Mouse (Mus musculus) forebrain, embryonic 13.5 days (tissue): ENCODE measurements around the gene Syt5. TPM values are rescaled to one million over a fixed set of nuclear protein-coding genes. Genes with fewer than 3 reads are reported as not detected.
A peak's percentile ranks its signal among the peaks of the same experiment; 100 is the strongest.

Source experiments
- ATAC-seq: fragments of 200-750 bp; cut with Nextera tagmentation; 2 replicates; pipeline ENCODE4 v1.8.0; 2017
- H3K27ac ChIP-seq: fragments of 300-500 bp; sonication (generic); 2 replicates; pipeline ENCODE4 v1.5.1; 2015; ENCODE audit warnings: inconsistent platforms, mild to moderate bottlenecking, moderate library complexity
- H3K27me3 ChIP-seq: fragments of 300-500 bp; sonication (generic); 2 replicates; pipeline ENCODE4 v1.6.1; 2015; ENCODE audit warnings: mild to moderate bottlenecking, inconsistent platforms
- H3K36me3 ChIP-seq: fragments of 300-500 bp; sonication (generic); 2 replicates; pipeline ENCODE4 v1.6.1; 2015; ENCODE audit warnings: mild to moderate bottlenecking, inconsistent platforms; ENCODE audit not compliant: poor library complexity, severe bottlenecking
- H3K4me1 ChIP-seq: fragments of 300-500 bp; sonication (generic); 2 replicates; pipeline ENCODE4 v1.6.1; 2015; ENCODE audit warnings: inconsistent platforms
- H3K4me2 ChIP-seq: fragments of 300-500 bp; sonication (generic); 2 replicates; pipeline ENCODE4 v1.6.1; 2015; ENCODE audit warnings: inconsistent platforms, mild to moderate bottlenecking, moderate library complexity
- H3K4me3 ChIP-seq: fragments of 300-500 bp; sonication (generic); 2 replicates; pipeline ENCODE4 v1.5.1; 2015; ENCODE audit warnings: mild to moderate bottlenecking, inconsistent platforms
- H3K9ac ChIP-seq: fragments of 300-500 bp; sonication (generic); 2 replicates; pipeline ENCODE4 v1.6.1; 2015; ENCODE audit warnings: mild to moderate bottlenecking, inconsistent platforms
- H3K9me3 ChIP-seq: fragments of 300-500 bp; sonication (generic); replicated peaks from 2 replicates; pipeline ENCODE4 v1.6.1; 2016; ENCODE audit warnings: inconsistent platforms
- WGBS: fragments of 180-500 bp; shearing (Covaris S2); methylation state at CpG from one replicate; pipeline ENCODE4 v1.1.7; 2015; 5-methylcytosine and 5-hydroxymethylcytosine counted together
- polyA plus RNA-seq: library from polyadenylated mRNA; unstranded; fragments of >200 nt; fragmentation: Nextera tagmentation; extraction: Ambion mirVana; gene quantifications from 2 replicates; pipeline ENCODE4 v1.2.1, GENCODE M21; 2015

The Syt5 gene
- polyA plus RNA-seq, 1 experiment from 2014 or later = 64.0 TPM

- WGBS = 72% methylated on average over 11 of the region's 11 CpGs
- peaks cover 16% of the 10 kb centered on the region for H3K4me1 ChIP-seq
- ATAC-seq = no peak
- no peak overlapping the region for H3K4me3 ChIP-seq
- H3K27me3 ChIP-seq = no peaks in the 10 kb centered on the region
- no peak overlapping the region for H3K27ac ChIP-seq
- no peak overlapping the region for H3K4me2 ChIP-seq
- H3K9ac ChIP-seq = no peak overlapping the region
- H3K36me3 ChIP-seq = no peaks in the 10 kb centered on the region
- no peaks in the 10 kb centered on the region for H3K9me3 ChIP-seq
Measured at GRCm38 (mm10) chr7:4504646-4505435, 42.5 kb downstream of the Syt5 start.

GRCm38 (mm10) chr7:4503858-4504257, 43.5 kb downstream of the Syt5 start:
- H3K9ac ChIP-seq = no peak overlapping the region
- no peak for ATAC-seq
- 89% methylated on average over 5 of the region's 5 CpGs for WGBS
- no peaks in the 10 kb centered on the region for H3K27me3 ChIP-seq
- 0 out of 2 replicates have a peak, but pooled peaks cover 3% of the 10 kb centered on the region for H3K36me3 ChIP-seq
- H3K27ac ChIP-seq = no peak overlapping the region
- no peak overlapping the region for H3K4me2 ChIP-seq
- H3K9me3 ChIP-seq = no peaks in the 10 kb centered on the region
- H3K4me3 ChIP-seq = no peak overlapping the region
- peaks cover 22% of the 10 kb centered on the region for H3K4me1 ChIP-seq

- Histone ChIP-seq H3K4me1 (peaks cover 30% of the 10 kb centered on the region), H3K27ac (no peak overlapping the region), H3K9me3 (no peaks in the 10 kb centered on the region), H3K27me3 (no peaks in the 10 kb centered on the region), H3K9ac (no peak overlapping the region), H3K4me2 (no peak overlapping the region), H3K4me3 (peak overlapping the region; percentile 77; the same call in 1 of the 2 replicates), H3K36me3 (0 out of 2 replicates have a peak, but pooled peaks cover 3% of the 10 kb centered on the region)
- 82% methylated on average over 4 of the region's 4 CpGs for WGBS
- no peak for ATAC-seq
Measured at GRCm38 (mm10) chr7:4503100-4503499, 44.2 kb downstream of the Syt5 start.

DNA sequence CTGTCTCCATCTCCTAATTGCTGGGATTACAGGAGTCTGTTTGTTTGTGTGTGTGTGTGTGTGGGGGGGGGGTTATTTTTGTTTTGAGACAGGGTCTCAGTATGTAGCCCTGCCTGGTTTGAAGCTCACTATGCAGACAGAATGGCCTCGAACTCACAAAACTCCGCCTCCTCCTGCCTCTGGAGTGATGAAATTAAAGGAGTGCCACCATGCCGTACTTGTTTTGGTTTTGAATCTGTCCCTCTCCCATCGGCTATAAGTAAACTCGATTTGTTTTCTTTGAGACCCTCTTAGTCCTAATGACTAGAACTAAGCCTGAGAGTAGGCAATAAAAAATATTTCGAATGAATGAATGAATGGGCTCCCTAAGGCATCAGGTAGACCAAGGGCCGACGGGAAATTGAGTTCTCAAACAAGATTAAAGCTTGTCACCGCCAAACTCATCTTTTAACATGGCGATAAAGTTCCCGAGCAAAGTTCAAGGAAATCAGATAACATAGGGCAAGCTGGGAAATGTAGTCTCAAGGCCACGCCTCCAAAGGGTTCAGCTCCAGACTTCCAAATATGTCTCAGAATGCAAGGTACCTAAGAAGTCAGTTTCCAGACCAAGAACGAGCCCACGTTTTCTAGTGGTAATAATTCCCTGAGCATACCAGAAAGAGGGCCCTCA, 44.8 kb downstream of the Syt5 start:
- 0 out of 2 replicates have a peak overlapping the region, but pooled peaks have one; percentile 95 for H3K9ac ChIP-seq
- no peaks in the 10 kb centered on the region for H3K27me3 ChIP-seq
- peak overlapping the region; percentile 77 for H3K4me3 ChIP-seq
- H3K36me3 ChIP-seq = 0 out of 2 replicates have a peak, but pooled peaks cover 3% of the 10 kb centered on the region
- H3K9me3 ChIP-seq = no peaks in the 10 kb centered on the region
- WGBS = 9% methylated on average over 14 of the region's 14 CpGs
- peak overlapping the region; percentile 82 for H3K4me2 ChIP-seq
- H3K27ac ChIP-seq = no peak overlapping the region
- ATAC-seq = peak; percentile 14; the same call in 1 of the 2 replicates
- peaks cover 35% of the 10 kb centered on the region for H3K4me1 ChIP-seq

DNA sequence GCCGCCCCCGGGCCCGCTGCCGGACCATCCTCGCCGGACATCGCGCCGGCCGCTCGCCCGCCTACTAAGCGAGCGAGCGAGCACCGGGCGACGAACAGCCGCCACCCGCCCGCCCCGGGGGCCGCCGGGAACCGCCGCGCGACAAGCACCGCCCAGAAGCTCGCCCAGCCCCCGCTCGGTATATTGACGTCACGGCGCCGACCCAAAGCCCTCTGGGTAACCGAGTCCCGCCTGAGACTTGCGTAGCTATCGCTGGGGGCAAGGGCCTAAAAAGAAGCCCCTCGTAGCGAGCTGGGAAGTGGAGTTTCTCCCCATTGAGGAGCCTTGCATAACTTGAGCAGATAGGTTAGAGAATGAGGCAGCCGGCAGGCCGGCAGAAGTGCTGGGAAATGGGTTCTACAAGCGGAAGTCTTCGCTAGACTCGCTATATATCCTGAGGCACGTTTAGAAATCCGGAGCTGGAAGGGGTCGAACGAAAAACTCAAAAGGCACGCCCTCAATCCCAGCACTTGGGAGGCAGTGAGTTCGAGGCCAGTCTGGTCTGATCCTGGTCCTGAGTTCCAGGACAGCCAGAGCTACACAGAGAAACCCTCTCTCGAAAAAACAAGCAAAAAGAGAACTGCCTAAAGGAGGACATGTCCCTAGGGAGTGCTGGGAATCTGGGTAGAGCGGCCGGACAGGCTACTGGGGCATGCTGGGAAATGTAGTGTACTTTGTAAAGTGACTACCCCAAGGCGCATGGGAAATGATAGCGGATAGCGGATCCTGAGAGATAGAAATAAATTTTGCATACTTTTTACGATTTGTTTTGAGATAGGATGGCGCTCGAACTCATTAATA, 45.6 kb downstream of the Syt5 start, which contains the start of gene Ppp1r12c:
Ppp1r12c (minus strand) TSS at position 123 of the 840 bp plus-strand sequence.
- under 1% methylated on average over 60 of the region's 62 CpGs for WGBS
- Histone ChIP-seq H3K27me3 (no peaks in the 10 kb centered on the region), H3K9me3 (no peaks in the 10 kb centered on the region), H3K4me2 (peak within 1 kb of the TSS; percentile 82), H3K27ac (peak within 1 kb of the TSS; percentile 81), H3K4me1 (peaks cover 41% of the 10 kb centered on the region), H3K4me3 (peak within 1 kb of the TSS; percentile 77), H3K9ac (peak within 1 kb of the TSS; percentile 95), H3K36me3 (peaks cover 9% of the 10 kb centered on the region)
- peak; percentile 96 for ATAC-seq

DNA sequence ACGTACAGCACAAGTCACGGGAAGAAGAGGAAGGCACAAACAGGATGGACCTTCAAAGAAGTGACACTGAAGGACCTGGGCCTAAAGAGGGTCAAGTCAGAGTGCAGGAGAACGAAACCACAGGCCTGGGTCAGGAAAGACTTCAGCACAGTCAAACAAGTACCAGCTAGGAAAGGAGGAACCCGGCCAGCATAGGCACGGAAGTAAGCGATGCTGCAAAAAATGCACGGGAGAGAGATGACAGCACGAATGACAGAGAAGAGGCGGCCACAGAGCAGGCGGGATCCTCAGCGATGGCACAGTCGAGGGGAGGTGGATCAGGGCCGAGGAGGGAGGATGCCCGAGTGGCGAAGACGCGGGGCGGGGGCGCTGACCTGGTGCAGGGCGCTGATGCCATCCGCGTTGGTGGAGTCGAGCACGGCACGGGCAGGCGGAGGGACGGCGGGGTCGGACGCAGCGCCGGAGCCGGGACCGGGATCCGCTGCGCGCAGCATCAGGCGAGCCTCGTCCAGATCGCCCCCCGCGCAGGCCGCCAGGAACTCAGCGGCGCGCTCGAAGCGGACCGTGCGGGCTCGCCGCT, 46.4 kb downstream of the Syt5 start:
- no peaks in the 10 kb centered on the region for H3K9me3 ChIP-seq
- peak; percentile 57 for ATAC-seq
- WGBS = 1% methylated on average over 29 of the region's 52 CpGs

DNA sequence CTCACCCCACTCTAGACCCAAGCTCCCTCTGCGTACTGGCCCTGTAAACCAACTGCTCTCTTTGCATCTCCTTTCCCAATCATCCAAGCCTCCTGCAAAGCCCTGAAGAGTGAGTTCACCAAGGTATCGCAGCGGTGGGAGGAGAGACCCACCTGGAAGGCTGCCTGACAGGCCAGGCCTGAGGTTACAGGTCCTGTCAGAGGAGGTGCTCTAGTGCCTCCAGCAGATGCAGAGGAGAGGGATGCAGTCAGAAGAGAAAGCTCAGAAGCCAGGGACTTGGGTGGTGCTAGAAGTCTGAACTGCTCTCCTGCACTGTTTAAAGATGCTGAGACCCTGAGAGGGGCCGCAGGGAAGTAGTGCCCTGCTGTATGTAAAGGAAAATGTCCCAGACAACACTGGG, 48.3 kb downstream of the Syt5 start:
- Histone ChIP-seq H3K4me3 (peak overlapping the region; percentile 77), H3K27ac (no peak overlapping the region), H3K4me1 (peaks cover 41% of the 10 kb centered on the region), H3K36me3 (peaks cover 32% of the 10 kb centered on the region), H3K9me3 (no peaks in the 10 kb centered on the region), H3K4me2 (peak overlapping the region; percentile 82), H3K27me3 (no peaks in the 10 kb centered on the region), H3K9ac (peak overlapping the region; percentile 95)
- WGBS = 84% methylated on average over 4 of the region's 4 CpGs
- no peak for ATAC-seq

More for the DNA sequence above, 46.4 kb downstream of the Syt5 start:
- Histone ChIP-seq H3K4me2 (peak overlapping the region; percentile 82), H3K27ac (peak overlapping the region; percentile 81), H3K4me3 (peak overlapping the region; percentile 77), H3K4me1 (peaks cover 41% of the 10 kb centered on the region), H3K27me3 (no peaks in the 10 kb centered on the region), H3K36me3 (peaks cover 17% of the 10 kb centered on the region), H3K9ac (peak overlapping the region; percentile 95)

DNA sequence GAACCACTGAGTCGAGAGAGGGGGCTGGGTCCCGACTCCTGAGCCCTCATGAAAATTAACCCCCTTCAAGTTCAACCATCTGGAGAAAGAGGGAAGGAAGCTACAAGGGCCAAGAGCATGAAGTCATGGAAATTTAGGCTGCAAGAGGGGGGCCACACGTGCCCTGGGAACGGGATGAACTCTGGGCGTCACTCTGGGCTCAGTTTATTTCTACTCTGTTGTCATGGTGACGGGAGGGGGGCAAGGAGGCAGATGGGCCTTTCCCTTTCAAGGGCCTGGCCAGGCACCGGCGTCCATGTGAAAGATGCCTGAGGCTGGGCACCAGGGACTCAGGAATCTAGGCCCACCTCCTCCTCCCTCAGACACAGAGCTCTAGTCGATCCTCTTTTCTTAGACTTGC, 49.1 kb downstream of the Syt5 start:
- Histone ChIP-seq H3K9ac (peak overlapping the region; percentile 95), H3K27me3 (no peaks in the 10 kb centered on the region)
- ATAC-seq = no peak

DNA sequence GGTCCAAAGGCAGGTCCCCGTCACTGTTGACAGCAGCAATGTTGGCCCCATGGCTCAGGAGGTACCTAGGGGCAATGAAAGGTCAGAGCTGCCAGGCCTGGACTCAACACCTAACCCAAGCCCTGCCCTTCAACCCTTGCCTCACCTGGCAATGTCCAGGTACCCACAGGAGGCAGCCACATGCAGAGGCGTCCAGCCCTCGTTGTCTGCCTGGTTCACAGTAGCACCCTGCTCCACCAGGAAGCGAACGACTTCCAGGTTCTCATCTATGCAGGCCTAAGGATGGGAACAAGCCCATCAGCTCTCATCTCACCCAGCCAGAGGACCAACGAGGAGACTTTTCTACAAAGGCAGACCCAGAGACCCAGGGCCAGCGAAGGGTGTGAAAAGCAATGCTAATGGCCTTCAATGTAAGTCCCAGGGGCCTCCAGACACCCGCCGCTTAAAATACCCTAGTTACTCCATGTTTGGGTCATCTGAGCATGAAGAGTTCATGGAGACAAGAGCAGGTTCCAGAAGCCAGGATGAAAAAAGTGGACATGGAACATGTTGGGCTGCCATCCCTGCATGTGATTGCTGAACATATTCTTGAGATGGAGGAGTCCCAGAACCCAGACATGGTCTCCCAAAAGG, 50.0 kb downstream of the Syt5 start:
- ATAC-seq = no peak
- Histone ChIP-seq H3K4me1 (peaks cover 41% of the 10 kb centered on the region), H3K4me2 (no peak overlapping the region), H3K27me3 (no peaks in the 10 kb centered on the region), H3K4me3 (no peak overlapping the region), H3K36me3 (peaks cover 47% of the 10 kb centered on the region), H3K9ac (no peak overlapping the region), H3K9me3 (no peaks in the 10 kb centered on the region), H3K27ac (no peak overlapping the region)
- WGBS = 92% methylated on average over 9 of the region's 9 CpGs

More for the DNA sequence above, 49.1 kb downstream of the Syt5 start:
- H3K4me1 ChIP-seq = peaks cover 41% of the 10 kb centered on the region
- H3K4me2 ChIP-seq = peak overlapping the region; percentile 82
- peaks cover 38% of the 10 kb centered on the region for H3K36me3 ChIP-seq
- peak overlapping the region; percentile 9; the same call in 1 of the 2 replicates for H3K4me3 ChIP-seq
- WGBS = 19% methylated on average over 9 of the region's 9 CpGs
- no peaks in the 10 kb centered on the region for H3K9me3 ChIP-seq
- peak overlapping the region; percentile 27; the same call in 1 of the 2 replicates for H3K27ac ChIP-seq

DNA sequence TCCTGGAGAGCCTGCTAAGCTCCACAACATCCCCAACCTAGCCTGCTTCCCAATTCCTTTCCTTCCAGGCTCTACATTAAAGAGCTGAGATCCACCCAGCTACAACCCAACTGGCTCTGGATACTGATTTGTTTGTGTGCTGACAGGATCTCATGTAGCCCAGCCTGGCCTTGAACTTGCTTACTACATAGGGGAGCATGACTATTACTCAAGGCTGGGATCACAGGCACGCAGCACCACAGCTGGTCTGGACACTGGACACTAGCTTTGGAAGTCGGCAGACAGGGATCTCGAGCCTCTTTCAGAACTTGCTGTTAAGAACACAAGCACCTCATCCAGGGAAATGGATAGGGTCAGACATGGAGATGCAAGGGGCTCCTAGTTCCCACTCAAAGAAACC, 50.9 kb downstream of the Syt5 start:
- no peak for ATAC-seq
- peaks cover 56% of the 10 kb centered on the region for H3K36me3 ChIP-seq

DNA sequence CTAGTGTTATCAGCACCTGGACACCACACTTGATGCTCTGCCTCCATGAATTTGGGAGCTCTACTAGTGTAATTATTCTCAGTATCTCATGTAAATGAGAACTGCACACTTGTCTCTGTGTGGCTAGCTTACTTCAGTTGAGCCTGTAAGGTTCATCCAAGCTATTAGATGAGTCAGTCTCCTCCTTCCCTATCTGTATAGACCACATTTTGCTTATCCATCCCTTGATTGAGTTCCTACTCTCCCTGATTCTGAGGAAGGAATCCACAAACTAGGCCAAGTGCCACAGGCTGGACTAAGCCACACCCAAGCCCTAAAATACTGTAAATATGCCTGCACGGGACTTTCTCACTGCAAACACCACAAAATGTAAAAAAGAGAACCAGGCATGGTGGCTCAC, 53.4 kb downstream of the Syt5 start:
- Histone ChIP-seq H3K27ac (no peak overlapping the region), H3K36me3 (peaks cover 73% of the 10 kb centered on the region), H3K4me3 (no peak overlapping the region), H3K4me2 (no peak overlapping the region), H3K9ac (no peak overlapping the region), H3K9me3 (no peaks in the 10 kb centered on the region), H3K4me1 (peaks cover 20% of the 10 kb centered on the region), H3K27me3 (no peaks in the 10 kb centered on the region)
- WGBS = 86% methylated on average over 1 of the region's 1 CpGs
- ATAC-seq = no peak

More for the DNA sequence above, 50.9 kb downstream of the Syt5 start:
- Histone ChIP-seq H3K4me3 (no peak overlapping the region), H3K27ac (no peak overlapping the region), H3K27me3 (no peaks in the 10 kb centered on the region), H3K9ac (no peak overlapping the region), H3K4me2 (no peak overlapping the region), H3K4me1 (peaks cover 39% of the 10 kb centered on the region), H3K9me3 (no peaks in the 10 kb centered on the region)
- WGBS = 92% methylated on average over 3 of the region's 3 CpGs
